Mouse (Mus musculus) embryonic stem cell, embryonic (primary cell): Measurements from ENCODE around the gene Fam24a.

Experiments
- CTCF ChIA-PET, 4 experiments: fragments of 300-600 bp in 2 of 4; fragments of 350-600 bp in 2 of 4; sonication (Branson Sonifier 250); formaldehyde crosslinking; loops; one replicate each; lab custom pipeline; 2022; ENCODE audit warnings: inconsistent platforms in 2 of 4; lab: Charles Lee
- POLR2A ChIA-PET, 4 experiments: fragments of 300-600 bp in 2 of 4; fragments of 350-600 bp in 2 of 4; sonication (Branson Sonifier 250); formaldehyde crosslinking; loops; one replicate each; lab custom pipeline; 2022; ENCODE audit warnings: antibody characterized with exemption in 4 of 4, inconsistent platforms in 1 of 4; lab: Charles Lee

Gene Fam24a

GRCm38 (mm10) chr7:131333564-131333963 lies at the start of gene Fam24a:
TSS of gene Fam24a (plus strand) at chr7:131333864.
- POLR2A ChIA-PET, result interaction anchor here in 1 of 4 experiments (0.8 kb wide), 1 partner anchor 10 kb away, joined by 3 read pairs; no protein-coding TSS in a partner anchor
- CTCF ChIA-PET, result no interaction called here

GRCm38 (mm10) chr7:131297151-131297550 lies 36.5 kb upstream of the Fam24a start:
- ChIA-PET POLR2A (no interaction called here), CTCF (interaction anchor here in 1 of 4 experiments (0.6 kb wide), 1 partner anchor 185 kb away, joined by 4 read pairs; no protein-coding TSS in a partner anchor)

GRCm38 (mm10) chr7:131303340-131303739 lies 30.3 kb upstream of the Fam24a start:
- POLR2A ChIA-PET, result interaction anchor here in 2 of 4 experiments (0.5 to 1.5 kb wide), 3 partner anchors 14 to 321 kb away, joined by 3 to 5 read pairs (median 4); no protein-coding TSS in a partner anchor
- CTCF ChIA-PET, result no interaction called here

- CTCF ChIA-PET, result no interaction called here
Measured at GRCm38 (mm10) chr7:131306733-131307132, 26.9 kb upstream of the Fam24a start.

GRCm38 (mm10) chr7:131314493-131314892 lies 19.2 kb upstream of the Fam24a start:
- ChIA-PET CTCF (no interaction called here), POLR2A (no interaction called here)

More at GRCm38 (mm10) chr7:131306733-131307132, 26.9 kb upstream of the Fam24a start:
- POLR2A ChIA-PET, result no interaction called here

- POLR2A ChIA-PET, result interaction anchor here in 1 of 4 experiments (0.8 to 3.1 kb wide), 5 partner anchors 13 to 45 kb away, joined by 3 to 8 read pairs (median 4); partner anchors contain the start of gene 2310057M21Rik
Measured at GRCm38 (mm10) chr7:131317587-131317986, 16.1 kb upstream of the Fam24a start.

GRCm38 (mm10) chr7:131318340-131318739 lies 15.3 kb upstream of the Fam24a start:
- CTCF ChIA-PET, result no interaction called here

More at GRCm38 (mm10) chr7:131317587-131317986, 16.1 kb upstream of the Fam24a start:
- CTCF ChIA-PET, result interaction anchor here in 2 of 4 experiments (0.5 to 1.4 kb wide), 3 partner anchors 118 to 206 kb away, joined by 3 to 4 read pairs (median 3); no protein-coding TSS in a partner anchor

GRCm38 (mm10) chr7:131322192-131322591 lies 11.5 kb upstream of the Fam24a start, which contains the start of gene Cuzd1:
TSS of gene Cuzd1 (minus strand) at chr7:131322292.
- CTCF ChIA-PET, result interaction anchor here in 1 of 4 experiments (0.5 kb wide), 1 partner anchor 26 kb away, joined by 6 read pairs; no protein-coding TSS in a partner anchor
- POLR2A ChIA-PET, result interaction anchor here in 1 of 4 experiments (0.7 kb wide), 1 partner anchor 20 kb away, joined by 4 read pairs; no protein-coding TSS in a partner anchor

More at GRCm38 (mm10) chr7:131318340-131318739, 15.3 kb upstream of the Fam24a start:
- POLR2A ChIA-PET, result interaction anchor here in 1 of 4 experiments (0.6 to 3.1 kb wide), 4 partner anchors 13 to 44 kb away, joined by 3 to 8 read pairs (median 4); partner anchors contain the start of gene 2310057M21Rik

GRCm38 (mm10) chr7:131327054-131327453 lies 6.6 kb upstream of the Fam24a start:
- POLR2A ChIA-PET, result no interaction called here

GRCm38 (mm10) chr7:131329416-131329815 lies 4.2 kb upstream of the Fam24a start, which contains the start of gene Fam24b:
TSS of gene Fam24b (minus strand) at chr7:131329516.
- POLR2A ChIA-PET, result no interaction called here
- CTCF ChIA-PET, result interaction anchor here in 2 of 4 experiments (0.6 to 1.5 kb wide), 2 partner anchors 266 to 275 kb away, joined by 3 to 5 read pairs; no protein-coding TSS in a partner anchor

More at GRCm38 (mm10) chr7:131327054-131327453, 6.6 kb upstream of the Fam24a start:
- CTCF ChIA-PET, result no interaction called here

- POLR2A ChIA-PET, result interaction anchor here in 1 of 4 experiments (1.6 kb wide), 1 partner anchor 14 kb away, joined by 4 read pairs; no protein-coding TSS in a partner anchor
- CTCF ChIA-PET, result interaction anchor here in 2 of 4 experiments (0.6 to 0.7 kb wide), 2 partner anchors 31 to 365 kb away, joined by 3 read pairs; partner anchors contain the start of gene 2310057M21Rik (in 1 of the 2)
Measured at GRCm38 (mm10) chr7:131331688-131332087, 2.0 kb upstream of the Fam24a start.

GRCm38 (mm10) chr7:131337502-131338068 lies 3.9 kb downstream of the Fam24a start:
- POLR2A ChIA-PET, result interaction anchor here in 2 of 4 experiments (0.5 to 1.1 kb wide), 4 partner anchors 21 to 462 kb away, joined by 3 read pairs; no protein-coding TSS in a partner anchor
- CTCF ChIA-PET, result no interaction called here

GRCm38 (mm10) chr7:131345856-131346541 lies 12.3 kb downstream of the Fam24a start:
- ChIA-PET CTCF (no interaction called here), POLR2A (interaction anchor here in 2 of 4 experiments (1.0 to 1.2 kb wide), 3 partner anchors 8 to 24 kb away, joined by 3 read pairs; no protein-coding TSS in a partner anchor)

- ChIA-PET CTCF (no interaction called here), POLR2A (interaction anchor here in 1 of 4 experiments (1.0 kb wide), 1 partner anchor 15 kb away, joined by 3 read pairs; no protein-coding TSS in a partner anchor)
Measured at GRCm38 (mm10) chr7:131356105-131356504, 22.4 kb downstream of the Fam24a start.

- CTCF ChIA-PET, result interaction anchor here in 3 of 4 experiments (0.5 to 1.4 kb wide), 3 partner anchors 9 to 107 kb away, joined by 3 to 4 read pairs (median 3); no protein-coding TSS in a partner anchor
- POLR2A ChIA-PET, result interaction anchor here in 3 of 4 experiments (0.8 to 1.9 kb wide), 15 partner anchors 8 to 717 kb away, joined by 3 to 14 read pairs (median 6); partner anchors contain the start of genes Pstk (in 2 of the 3), Acadsb (in 1 of the 3), Bub3 (in 1 of the 3) and Ikzf5 (in 1 of the 3)
Measured at GRCm38 (mm10) chr7:131362269-131362614, 28.6 kb downstream of the Fam24a start.

GRCm38 (mm10) chr7:131362615-131363300 lies 29.1 kb downstream of the Fam24a start, which contains the start of gene 2310057M21Rik:
TSS of gene 2310057M21Rik (minus strand) at chr7:131362759.
- POLR2A ChIA-PET, result interaction anchor here in 3 of 4 experiments (0.8 to 1.9 kb wide), 18 partner anchors 8 to 717 kb away, joined by 3 to 14 read pairs (median 5); partner anchors contain the start of genes Pstk (in 2 of the 3), Acadsb (in 1 of the 3), Bub3 (in 1 of the 3) and Ikzf5 (in 1 of the 3)

GRCm38 (mm10) chr7:131364131-131364530 lies 30.5 kb downstream of the Fam24a start:
- ChIA-PET POLR2A (interaction anchor here in 1 of 4 experiments (0.6 to 1.9 kb wide), 3 partner anchors 14 to 198 kb away, joined by 4 to 10 read pairs (median 4); no protein-coding TSS in a partner anchor), CTCF (no interaction called here)

More at GRCm38 (mm10) chr7:131362615-131363300, 29.1 kb downstream of the Fam24a start, which contains the start of gene 2310057M21Rik:
- CTCF ChIA-PET, result interaction anchor here in 3 of 4 experiments (0.5 to 1.4 kb wide), 3 partner anchors 9 to 107 kb away, joined by 3 to 4 read pairs (median 3); no protein-coding TSS in a partner anchor
